Mouse (Mus musculus) spleen, adult 2 months (tissue): ENCODE results near the gene Psmd11.
"Not testable (repeated sequence)": the region's sequence is repeated elsewhere in the genome, so short reads cannot be mapped to it uniquely, and the experiment has no call there.

ENCODE experiments used
- CTCF ChIP-seq: fragments of 200-500 bp; IDR thresholded peaks from 2 replicates; pipeline ENCODE4 v1.5.1; 2011; ENCODE audit warnings: mild to moderate bottlenecking, inconsistent platforms; ENCODE audit not compliant: insufficient read depth, insufficient read length, insufficient replicate concordance; ENCODE audit errors: extremely low read depth
- POLR2A ChIP-seq: fragments of 200-500 bp; IDR thresholded peaks from 2 replicates; pipeline ENCODE4 v1.6.1; 2011; ENCODE audit warnings: low read depth, low read length, inconsistent platforms

DNA sequence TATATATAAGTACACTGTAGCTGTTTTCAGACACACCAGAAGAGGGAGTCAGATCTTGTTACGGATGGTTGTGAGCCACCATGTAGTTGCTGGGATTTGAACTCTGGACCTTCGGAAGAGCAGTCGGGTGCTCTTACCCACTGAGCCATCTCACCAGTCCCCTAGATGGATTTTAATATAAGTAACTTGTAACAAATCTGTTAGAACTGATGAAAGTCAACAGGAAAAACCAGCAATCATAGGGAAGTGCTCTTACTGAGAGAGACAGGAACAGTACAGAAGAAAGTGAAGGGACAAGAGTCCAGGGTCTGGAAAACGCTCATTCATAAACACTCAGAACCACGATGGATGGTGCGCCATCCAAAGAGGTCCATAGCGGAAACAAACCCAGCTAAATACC, 49.2 kb upstream of the Psmd11 start:
- not testable (repeated sequence) for TF ChIP-seq CTCF, POLR2A
